Mouse (Mus musculus): ENCODE results near the gene Klhdc9.

Klhdc9 gene

DNA sequence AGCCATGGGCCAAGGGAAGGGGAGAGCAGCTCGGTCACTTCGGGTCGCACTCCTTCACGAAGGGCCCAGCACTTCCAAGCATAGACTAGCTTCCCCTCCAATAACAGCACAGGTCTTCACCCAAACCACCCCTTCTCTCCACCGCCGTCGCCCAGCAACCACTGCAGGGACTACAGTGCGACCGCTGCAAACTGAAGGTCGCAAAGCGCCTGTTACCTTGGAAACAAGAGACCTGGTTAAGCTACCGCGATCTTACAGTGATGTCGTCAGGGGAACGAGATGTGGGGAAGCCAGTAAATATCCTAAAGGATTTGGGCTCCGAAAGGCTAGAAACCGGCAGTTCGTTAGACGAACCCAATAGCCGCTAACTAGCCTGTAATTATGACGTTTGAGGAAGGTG is at the start of gene Klhdc9:
Gene Klhdc9, minus strand, starts transcription at position 143 of the 400 bp plus-strand sequence.
- DNase-seq, result peak; percentile 91

DNA sequence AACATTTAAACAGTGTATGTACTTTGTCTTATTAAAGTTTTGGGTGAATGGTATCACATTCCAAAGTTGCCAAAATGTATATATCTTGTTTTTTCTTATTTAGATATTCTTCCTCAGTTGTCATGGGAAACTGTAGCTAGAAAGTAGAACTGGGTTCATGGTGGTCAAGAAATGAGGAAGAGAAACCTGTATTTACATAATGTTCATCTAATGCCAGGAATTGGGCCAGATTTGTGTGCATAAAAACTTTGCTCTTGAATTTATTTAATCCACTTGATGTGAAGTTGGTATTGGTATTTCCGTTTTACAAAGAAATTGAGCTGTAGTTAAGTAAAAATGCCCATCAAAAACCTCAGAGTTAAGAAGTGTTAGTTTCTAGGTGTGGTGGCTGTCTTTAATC is 49.6 kb upstream of the Klhdc9 start:
- DNase-seq, result no peak

DNA sequence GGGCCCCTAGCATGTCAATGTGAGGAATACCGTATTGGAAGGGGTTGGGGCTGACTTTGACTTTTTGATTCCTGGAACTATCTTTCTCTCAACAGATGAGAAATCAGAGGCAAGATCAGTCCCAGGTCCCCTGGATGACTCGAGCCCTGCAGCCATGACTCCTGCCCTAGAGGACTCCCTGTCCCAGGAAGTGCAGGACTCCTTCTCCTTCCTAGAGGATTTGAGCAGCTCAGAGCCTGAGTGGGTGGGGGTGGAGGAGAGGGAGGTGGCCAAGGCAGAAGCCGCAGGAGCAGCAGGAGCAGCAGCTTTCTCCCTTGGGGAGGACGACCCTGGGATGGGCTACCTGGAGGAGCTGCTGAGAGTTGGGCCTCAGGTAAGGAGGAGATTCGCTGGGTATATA is 46.7 kb upstream of the Klhdc9 start:
- no peak for DNase-seq

DNA sequence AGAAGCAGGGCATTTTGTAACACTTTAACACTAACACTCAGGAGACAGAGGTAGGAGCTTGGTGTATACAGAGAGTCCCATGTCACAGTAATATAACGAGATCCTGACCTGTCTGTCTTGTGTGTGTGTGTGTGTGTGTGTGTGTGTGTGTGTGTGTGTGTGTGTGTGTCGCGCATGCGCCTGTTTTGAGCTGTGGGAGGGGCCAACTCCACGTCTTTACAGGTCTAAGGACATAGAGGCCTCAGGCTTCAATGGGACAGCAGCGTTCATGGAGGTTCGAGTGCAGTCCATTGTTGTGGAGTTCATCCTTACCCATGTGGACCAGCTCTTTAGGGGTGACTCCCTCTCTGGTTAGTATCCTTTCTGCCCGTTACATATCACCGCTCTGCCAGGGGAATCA is 42.4 kb upstream of the Klhdc9 start:
- DNase-seq, result no peak

DNA sequence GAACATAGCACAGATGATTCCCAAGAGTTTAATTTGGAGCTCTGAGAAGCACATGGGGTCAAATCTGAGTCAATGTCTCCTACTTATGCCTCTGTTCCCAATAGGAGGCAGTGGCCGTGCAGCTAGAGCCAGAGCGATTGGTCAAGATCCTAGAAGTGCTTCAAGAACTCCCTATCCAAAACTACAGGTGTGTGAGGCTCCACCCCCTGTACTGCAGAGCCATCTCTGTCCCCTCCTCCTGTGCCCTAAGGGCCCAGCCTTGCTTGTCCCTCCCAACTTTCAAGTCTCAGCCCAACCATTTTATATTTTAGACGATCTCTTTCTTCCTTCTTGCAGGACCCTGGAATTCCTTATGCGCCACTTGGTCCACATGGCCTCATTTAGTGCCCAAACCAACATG is 41.2 kb upstream of the Klhdc9 start:
- no peak for DNase-seq

DNA sequence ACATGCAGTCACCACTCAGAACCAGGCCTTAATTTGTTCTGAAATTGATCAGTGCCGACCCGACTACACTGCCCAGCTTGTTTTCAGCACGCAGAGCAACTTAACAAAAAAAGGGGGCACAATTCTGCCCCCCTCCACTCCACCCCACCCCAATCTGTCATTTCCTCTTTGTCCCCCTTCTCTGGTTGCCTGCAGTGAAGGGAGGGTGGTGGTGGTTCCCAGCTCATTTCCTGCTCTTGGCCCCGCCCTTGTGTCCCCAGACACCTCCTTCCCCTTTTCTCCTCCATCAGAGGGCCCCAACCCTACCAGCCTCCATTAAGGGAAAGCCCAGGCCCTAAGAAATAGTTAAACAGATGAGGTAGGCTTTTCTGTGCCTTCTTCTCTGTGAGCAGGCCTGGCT is 29.5 kb upstream of the Klhdc9 start:
- DNase-seq, result peak; percentile 84

DNA sequence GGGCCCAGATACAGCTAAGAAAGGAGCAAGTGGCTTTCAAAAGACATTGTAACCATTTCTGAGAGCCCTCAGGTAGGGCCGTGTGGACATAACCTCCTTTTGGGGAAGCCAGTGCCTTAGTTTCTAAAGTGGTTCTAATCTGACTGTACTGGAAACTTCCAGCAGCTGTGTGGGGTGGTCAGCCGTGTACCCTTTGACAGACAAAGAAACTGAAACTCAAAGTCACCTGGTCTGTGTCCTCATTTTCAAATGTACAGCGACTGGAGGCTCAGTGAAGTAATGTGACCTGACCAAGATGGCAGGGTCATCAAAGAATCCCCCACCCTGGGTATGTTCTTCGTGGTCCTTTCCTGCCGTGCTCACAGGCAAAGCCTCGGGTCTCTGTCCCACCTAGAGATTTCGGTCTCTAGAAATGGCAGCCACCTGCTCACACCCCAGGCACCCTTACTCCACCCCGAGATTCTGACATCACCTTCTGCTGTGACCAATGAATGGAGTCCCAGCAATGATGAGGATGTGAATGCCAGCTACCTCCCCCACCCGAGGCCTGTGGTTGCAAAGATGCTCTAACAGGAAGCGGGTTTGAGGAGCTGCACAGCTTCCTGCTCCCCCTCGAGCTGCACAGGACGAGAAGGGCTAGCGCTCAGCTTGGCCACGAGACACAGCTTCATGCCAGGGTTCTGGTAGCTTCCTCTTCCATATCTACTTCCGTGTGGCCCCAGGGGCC is 27.9 kb upstream of the Klhdc9 start, which contains the start of gene Arhgap30:
Gene Arhgap30, plus strand, starts transcription at position 579 of the 727 bp plus-strand sequence.
- peak; percentile 94 for DNase-seq

DNA sequence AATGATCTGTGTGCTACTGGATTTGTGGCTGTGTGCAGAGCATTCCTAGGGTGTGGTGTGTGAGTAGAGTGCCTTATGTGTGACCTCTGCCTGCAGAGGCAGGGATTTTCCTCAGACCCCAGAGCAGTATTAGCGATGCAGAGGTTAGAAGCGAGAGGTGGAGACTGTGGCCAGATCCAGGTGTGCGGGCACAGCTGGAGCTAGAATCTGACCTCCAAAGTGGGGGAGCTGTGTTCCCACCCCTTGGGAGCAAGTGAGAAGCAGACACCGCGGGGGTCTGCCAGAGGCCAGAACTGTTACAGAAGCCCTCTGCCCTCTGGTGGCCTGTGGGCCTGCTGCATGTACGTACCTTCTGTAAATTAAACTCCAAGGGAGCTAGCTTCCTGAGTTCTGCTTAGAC is 26.5 kb upstream of the Klhdc9 start:
- DNase-seq, result peak; percentile 78

DNA sequence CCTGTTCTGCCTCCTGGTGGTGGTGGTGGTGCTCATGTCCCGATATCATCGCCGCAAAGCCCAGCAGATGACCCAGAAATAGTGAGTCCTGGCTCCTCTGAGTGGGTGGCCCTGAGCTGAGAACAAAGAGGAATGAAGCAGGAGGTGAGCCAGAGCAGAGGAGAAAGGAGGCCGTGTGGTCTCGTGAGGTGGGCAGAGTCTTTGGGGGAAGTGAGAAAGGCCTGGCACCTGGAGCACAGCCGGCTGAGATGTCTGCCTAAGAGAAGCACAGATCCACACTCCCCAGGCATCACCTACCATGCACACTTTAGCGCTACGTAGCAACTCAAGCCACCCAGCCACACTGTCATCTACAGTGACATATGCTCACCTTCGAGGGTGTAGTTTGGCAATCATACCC is 24.6 kb upstream of the Klhdc9 start:
- DNase-seq, result no peak

DNA sequence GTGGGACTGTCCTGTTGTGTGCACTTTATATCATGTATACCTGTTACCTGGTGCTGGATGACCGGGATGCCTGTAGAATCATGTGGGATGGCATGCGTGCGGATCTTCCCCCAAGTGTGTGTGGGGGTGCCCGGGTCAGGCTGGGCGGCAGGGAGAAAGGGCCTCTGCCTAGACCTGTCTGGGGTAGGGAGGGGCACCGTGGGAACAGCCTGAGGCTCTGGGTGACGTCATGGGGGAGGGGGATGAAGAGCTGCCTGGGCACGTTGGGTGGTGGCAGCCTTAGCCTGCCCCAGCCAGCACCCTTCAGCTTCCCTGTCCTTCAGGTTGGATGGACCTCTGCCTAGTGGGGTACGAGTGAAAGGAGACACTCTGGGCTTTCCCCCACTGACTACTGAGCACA is 23.8 kb upstream of the Klhdc9 start:
- no peak for DNase-seq

DNA sequence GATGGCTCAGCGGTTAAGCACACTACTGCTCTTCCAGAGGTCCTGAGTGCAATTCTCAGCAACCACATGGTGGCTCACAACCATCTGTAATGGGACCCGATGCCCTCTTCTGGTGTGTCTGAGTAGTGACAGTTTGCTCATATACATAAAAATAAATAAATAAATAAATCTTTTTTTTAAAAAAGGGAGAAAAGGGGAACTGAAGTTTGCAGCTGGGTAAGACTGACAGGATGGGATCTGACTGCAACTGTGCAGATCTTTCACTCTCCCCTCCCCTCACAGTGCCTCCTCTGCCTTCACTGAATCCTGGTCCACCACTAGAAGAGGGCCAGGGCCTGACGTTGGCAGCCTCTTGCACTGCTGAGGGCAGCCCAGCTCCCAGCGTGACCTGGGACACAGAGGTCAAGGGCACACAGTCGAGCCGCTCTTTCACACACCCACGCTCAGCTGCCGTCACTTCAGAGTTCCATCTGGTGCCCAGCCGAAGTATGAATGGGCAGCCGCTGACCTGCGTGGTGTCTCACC is 21.6 kb upstream of the Klhdc9 start:
- no peak for DNase-seq

DNA sequence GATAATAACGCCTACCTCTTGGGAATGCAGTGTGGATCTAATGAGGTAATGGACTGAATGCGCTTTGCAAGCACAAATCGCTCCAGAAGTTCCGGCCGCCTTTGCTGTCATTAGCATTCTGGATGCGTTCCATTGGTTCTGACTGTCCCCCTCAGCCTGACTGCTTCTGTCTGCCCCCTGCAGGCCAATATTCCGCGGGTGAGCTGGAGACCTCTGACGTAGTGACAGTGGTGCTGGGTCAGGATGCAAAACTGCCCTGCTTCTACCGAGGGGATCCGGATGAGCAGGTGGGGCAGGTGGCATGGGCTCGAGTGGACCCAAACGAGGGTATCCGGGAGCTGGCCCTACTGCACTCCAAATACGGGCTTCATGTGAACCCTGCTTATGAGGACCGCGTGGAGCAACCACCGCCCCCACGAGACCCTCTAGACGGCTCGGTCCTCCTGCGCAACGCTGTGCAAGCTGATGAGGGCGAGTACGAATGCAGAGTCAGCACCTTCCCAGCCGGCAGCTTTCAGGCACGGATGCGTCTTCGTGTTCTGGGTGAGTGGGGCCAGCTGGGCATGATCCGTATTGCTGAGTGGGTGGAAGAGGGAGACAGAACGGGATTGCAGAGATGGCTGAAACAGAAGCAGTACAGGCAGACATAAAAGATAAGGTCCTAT is 19.5 kb upstream of the Klhdc9 start:
- DNase-seq, result peak; percentile 82

DNA sequence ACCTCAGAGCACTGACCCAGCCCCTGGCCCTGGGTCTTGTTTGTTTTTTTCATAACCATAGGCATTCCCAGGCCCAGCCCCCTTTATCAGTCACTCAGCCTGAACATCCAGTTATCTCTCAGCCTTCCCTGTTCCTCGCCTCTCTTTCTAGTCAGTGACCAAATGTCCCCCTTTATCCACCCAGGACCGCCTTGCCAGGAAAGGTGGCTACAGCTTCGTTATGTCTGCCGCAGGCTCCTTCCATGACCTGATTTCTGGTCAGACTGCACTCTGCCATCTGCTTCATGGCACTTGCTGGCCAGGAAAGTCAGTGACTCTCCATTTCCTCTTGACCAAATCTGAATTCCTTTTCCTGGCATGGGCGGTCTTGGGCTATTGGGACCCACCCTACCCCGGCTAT is 17.7 kb upstream of the Klhdc9 start:
- DNase-seq, result no peak

DNA sequence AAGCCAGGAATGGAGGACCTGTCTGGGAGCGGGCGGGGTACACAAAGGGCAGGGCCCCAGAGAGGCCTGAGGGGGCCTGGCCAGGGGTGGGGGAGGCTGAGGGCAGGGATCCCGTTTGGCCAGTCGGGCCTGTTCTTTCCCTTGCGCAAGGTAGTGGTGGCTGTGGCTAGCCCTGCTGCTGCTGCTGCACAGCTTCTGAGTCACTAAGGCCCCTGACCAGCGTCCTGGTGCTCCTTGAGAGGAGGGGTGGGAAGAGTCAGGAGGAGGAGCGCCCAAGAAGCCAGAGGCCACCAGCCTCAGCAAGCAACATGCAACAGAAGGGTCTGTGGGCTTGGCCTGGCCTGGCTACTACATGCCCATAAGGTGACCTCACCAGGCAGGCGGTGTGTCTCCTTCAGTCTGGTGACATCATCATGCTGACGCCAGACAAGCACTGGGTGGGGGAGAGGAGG is 15.1 kb upstream of the Klhdc9 start:
- no peak for DNase-seq

DNA sequence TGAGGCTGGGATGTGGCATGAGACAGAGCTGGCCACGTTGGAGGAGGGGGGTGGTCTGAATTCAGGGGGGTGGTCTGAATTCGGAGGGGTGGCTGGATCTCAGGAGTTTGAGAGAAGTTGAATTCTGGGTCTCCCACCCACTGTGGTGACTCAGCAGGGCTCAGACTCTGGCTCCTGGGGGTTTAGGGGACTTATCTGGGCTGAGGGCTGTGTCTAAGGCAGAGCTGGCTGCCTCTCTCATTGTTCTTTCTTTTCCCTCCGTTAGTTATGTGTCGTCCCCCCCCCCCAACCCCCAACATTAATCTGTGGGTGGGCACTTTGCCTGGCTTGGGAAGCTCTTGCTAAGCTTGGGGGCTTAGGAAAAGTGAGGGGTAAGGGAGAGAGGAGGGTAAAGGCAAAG is 13.3 kb upstream of the Klhdc9 start:
- no peak for DNase-seq

DNA sequence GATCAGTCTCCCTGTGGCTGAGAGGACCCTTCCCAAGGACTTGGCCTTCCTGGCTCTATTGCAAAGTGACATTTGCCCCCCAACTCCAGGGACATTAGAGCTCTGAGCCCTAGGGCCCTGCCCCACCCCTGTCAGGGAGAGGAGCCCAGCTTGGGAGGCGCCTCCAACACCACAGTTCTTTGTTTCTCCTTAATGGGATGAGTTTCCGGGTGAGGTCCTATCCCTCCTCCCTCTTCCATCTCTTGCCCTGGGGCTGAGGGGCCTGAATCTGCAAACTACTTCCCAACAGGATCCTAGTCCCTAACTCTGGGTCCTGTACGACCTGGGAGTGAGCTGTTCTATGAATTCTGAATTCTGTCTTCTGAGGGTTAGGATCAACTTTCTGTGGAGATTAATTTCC is 12.3 kb upstream of the Klhdc9 start:
- DNase-seq, result no peak

DNA sequence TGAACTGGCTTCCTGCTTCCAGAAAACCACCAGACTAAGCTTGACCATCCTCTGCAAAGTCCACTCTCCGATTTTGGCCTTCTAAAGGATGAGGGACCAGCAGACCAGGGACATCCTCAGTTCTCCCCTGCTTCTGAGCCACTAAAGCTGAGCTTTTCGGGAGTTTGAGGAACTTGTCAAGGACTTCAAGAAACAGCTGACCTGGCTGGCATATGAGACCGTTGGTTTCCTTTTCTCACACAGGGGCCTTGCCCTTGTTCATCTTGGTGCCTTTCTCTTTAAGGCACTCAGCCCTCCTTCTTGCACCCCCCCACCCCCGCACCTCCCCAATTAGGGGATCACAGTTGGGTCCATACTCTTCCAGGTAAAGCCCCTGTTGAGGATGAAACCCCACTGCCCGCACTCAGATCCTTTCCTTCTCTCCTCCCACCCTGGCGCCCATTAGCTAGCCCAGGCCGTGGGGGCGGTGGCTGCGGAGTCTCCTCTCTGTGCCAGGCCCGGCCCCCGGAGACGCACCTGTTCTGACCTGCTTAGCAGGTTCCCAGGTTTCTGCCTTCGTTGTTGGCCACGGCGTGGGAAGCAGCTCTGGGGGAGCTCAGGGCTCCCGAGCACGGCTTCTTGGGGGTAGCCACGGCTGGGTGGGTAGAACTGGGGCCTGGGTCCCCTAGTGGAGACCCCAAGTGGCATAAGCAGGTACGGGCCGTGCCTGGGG is 9.4 kb upstream of the Klhdc9 start, which contains the start of gene Nectin4:
Gene Nectin4, plus strand, starts transcription at position 255 of the 712 bp plus-strand sequence.
- DNase-seq, result no peak

DNA sequence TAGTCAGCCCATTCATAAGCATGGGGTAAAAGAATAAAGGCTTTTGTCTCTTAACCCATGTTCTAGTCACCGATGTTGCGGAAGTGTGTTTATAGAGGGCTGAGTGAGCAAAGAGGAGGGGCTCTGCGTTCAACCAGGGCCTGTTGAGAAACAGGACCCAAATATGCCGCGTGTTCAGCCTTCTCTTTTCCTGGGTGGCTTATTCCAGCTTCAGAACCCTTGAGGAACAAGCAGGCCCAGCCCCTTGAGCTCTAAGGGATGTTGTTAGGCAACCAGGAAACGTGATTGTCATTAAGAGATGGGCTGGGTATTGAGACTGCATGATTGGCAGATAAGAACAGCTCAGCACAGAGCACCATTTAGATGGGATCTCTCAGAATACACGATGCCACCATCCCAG is 5.3 kb upstream of the Klhdc9 start:
- DNase-seq, result no peak

DNA sequence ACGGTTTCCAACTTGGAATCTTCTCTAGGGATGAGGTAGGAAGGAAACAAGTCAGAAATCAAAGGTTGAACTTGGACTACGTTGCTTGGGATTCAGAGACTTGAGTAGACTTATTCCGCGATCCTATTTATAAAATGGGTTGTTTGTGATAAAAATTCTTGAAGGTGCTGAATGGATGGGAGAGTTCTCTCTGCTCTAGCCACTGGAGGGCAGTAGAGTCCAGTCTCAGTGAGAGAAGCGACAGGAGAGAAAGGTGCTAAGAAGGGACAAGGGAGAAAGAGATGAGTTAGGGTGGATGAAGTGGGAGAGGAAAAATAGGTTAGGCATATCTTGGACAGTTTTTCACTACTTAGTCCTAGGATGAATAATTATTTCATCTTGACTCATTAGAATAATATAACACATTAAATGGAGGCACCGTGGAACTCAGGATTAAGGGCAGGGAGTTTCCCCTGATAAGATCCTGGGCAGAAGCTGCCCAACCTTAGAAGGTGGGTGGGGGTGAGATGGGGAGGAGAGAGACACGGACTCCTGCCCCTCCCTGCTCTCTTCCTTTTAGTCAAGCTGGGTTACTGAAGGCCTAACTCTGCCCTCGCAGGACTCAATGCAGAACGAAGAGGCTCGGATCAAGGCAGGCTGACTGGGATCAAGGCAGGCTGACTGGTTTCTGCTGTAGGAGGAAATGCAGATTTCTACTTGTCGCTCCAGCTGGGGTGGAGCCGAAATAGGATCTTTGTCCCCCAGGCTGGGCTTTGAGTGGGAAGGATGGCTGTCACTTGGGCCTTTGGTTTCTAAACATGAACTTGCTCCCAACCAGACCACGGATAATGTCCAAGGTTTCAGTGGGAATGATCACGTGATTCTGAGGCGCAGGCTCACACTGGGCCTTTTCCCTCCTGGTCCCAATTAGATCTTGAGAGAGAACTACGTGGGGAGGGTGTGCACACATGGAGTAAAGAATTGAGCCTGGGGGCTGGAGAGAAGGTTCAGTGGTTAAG is 807 bp upstream of the Klhdc9 start:
- DNase-seq, result peak; percentile 83

DNA sequence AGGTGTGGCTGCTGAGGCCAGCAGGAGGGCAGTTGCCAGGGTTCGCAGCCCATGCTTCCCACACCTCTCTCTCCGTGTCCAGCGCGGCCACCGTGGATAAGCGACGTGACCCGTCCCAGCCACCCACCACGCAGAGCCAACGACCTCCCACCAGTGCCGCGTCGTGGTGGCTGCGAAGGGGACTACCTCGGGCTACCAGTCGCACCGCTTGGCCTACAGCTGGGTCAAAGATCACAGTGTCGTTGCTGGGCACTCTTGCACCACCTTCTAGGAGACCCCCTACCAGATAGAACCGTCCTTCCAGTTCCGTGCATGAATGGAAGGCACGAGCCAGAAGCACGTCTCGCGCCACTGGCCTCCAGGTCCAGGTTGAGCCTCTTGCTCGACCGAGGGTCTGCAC is 345 bp downstream of the Klhdc9 start:
- DNase-seq, result no peak

DNA sequence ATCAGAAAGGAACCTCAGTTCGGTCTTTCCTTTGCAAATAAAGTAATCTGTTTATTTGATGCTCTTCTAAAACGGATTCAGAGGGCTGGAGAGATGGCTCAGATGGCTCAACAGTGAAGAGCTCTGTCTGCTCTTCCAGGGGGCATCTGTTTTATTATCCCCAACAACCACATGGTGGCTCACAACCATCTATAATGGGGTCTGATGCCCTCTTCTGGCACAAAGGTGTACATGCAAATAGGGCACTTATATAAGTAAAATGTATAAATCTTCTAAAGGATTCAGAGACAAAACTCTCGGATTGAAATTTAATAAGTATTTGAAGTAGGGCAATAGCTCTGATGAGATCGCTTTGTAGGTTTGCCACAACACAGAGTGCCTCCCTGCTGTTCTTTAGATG is 2.2 kb downstream of the Klhdc9 start:
- peak; percentile 59 for DNase-seq

DNA sequence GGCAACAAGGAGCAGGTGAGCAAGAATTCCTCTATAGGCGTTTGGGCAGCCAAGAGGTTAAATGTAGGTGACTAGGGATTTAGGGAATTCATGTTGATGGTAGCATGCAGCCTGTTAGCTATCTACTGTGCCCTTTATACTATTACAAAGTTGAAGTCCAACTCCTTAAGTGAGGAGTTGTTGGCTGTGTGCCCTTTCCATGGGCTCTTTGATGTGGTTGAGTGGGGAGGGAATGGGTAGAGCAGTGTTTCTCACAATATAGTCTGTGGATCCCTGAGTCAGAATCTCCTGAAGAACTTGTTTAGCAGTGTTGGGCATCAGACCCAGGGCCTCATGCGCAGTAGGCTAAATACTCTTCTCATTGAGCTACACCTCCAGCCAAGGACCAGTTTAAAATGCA is 3.8 kb downstream of the Klhdc9 start:
- DNase-seq, result no peak
